Mouse (Mus musculus) spleen, adult 2 months (tissue): ENCODE results near the gene Rbm34. TPM values are rescaled to one million over a fixed set of nuclear protein-coding genes. Genes with fewer than 3 reads are reported as not detected.
A peak's percentile ranks its signal among the peaks of the same experiment; 100 is the strongest.

ENCODE experiments used
- DNase-seq, 2 experiments: peaks; one replicate each; pipeline versions ENCODE4 v3.0.0 to v3.0.0-alpha.2; 2012 to 2021; ENCODE audit warnings: low spot score in 2 of 2, low read depth in 1 of 2
- H3K27ac ChIP-seq: fragments of 200-500 bp; 2 replicates; pipeline ENCODE4 v1.5.1; 2012; ENCODE audit warnings: low read length, inconsistent platforms; ENCODE audit not compliant: insufficient read depth
- H3K27me3 ChIP-seq: fragments of 200-500 bp; 2 replicates; pipeline ENCODE4 v1.6.1; 2012; ENCODE audit warnings: mild to moderate bottlenecking, moderate library complexity, low read length, inconsistent platforms; ENCODE audit not compliant: control insufficient read depth, insufficient read depth
- H3K36me3 ChIP-seq: fragments of 200-500 bp; 2 replicates; pipeline ENCODE4 v1.6.1; 2012; ENCODE audit warnings: mild to moderate bottlenecking, low read length, inconsistent platforms; ENCODE audit not compliant: control insufficient read depth, insufficient read depth
- H3K4me1 ChIP-seq: fragments of 200-500 bp; 2 replicates; pipeline ENCODE4 v1.6.1; 2011; ENCODE audit warnings: inconsistent platforms; ENCODE audit not compliant: control insufficient read depth, insufficient read depth, insufficient read length
- H3K4me3 ChIP-seq: fragments of 200-500 bp; 2 replicates; pipeline ENCODE4 v1.5.1; 2011; ENCODE audit warnings: mild to moderate bottlenecking, inconsistent platforms; ENCODE audit not compliant: insufficient read depth, insufficient read length; ENCODE audit errors: extremely low read depth
- CTCF ChIP-seq: fragments of 200-500 bp; IDR thresholded peaks from 2 replicates; pipeline ENCODE4 v1.5.1; 2011; ENCODE audit warnings: mild to moderate bottlenecking, inconsistent platforms; ENCODE audit not compliant: insufficient read depth, insufficient read length, insufficient replicate concordance; ENCODE audit errors: extremely low read depth
- POLR2A ChIP-seq: fragments of 200-500 bp; IDR thresholded peaks from 2 replicates; pipeline ENCODE4 v1.6.1; 2011; ENCODE audit warnings: low read depth, low read length, inconsistent platforms
- WGBS: fragments of 180-500 bp; shearing (Covaris S2); methylation state at CpG from one replicate; pipeline ENCODE4 v1.1.7; 2018; 5-methylcytosine and 5-hydroxymethylcytosine counted together
- polyA plus RNA-seq: library from polyadenylated mRNA; depleted of rRNA; stranded (reverse); fragments of >200 nt; gene quantifications from 2 replicates; pipeline ENCODE4 v1.2.3, GENCODE M21; 2012

Rbm34 gene
- polyA plus RNA-seq, 1 experiment = 2.6 TPM

DNA sequence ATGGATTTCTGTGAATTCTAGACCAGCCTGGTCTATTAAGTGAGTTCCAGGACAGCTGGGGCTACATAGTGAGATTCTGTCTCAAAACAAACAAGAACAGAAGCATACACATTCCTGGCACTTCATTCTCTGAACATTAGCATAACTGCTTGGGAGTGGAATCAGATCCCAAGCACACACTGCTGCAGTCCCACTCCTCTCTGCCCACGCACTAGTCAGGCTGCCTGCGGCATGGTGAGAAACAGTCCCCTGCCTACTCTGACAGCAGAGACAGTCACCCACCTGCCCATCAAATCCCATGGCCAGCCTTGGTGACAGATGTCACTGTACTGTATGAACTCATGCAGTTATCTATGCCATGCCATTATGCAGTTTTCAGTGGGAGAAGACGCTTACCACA lies 9.4 kb downstream of the Rbm34 start:
- H3K4me3 ChIP-seq = no peak overlapping the region
- DNase-seq = no peak
- peaks cover 35% of the 10 kb centered on the region for H3K36me3 ChIP-seq
- no peak overlapping the region for H3K27ac ChIP-seq
- TF ChIP-seq CTCF = no peak
- no peak for TF ChIP-seq POLR2A
- 96% methylated on average over 3 of the region's 3 CpGs for WGBS
- no peaks in the 10 kb centered on the region for H3K4me1 ChIP-seq
- no peaks in the 10 kb centered on the region for H3K27me3 ChIP-seq

GRCm38 (mm10) chr8:126951900-126952636 lies 18.8 kb downstream of the Rbm34 start:
- no peaks in the 10 kb centered on the region for H3K4me1 ChIP-seq
- H3K36me3 ChIP-seq = peaks cover 36% of the 10 kb centered on the region
- no peak overlapping the region for H3K27ac ChIP-seq
- 91% methylated on average over 11 of the region's 11 CpGs for WGBS
- no peak for TF ChIP-seq CTCF
- no peak for TF ChIP-seq POLR2A
- no peak for DNase-seq
- H3K27me3 ChIP-seq = no peaks in the 10 kb centered on the region
- H3K4me3 ChIP-seq = no peak overlapping the region

- no peak overlapping the region for H3K4me3 ChIP-seq
- TF ChIP-seq CTCF = no peak
- no peak for TF ChIP-seq POLR2A
- H3K27ac ChIP-seq = no peak overlapping the region
- H3K27me3 ChIP-seq = no peaks in the 10 kb centered on the region
- WGBS = 78% methylated on average over 2 of the region's 2 CpGs
- DNase-seq = no peak
- H3K36me3 ChIP-seq = peaks cover 29% of the 10 kb centered on the region
- no peaks in the 10 kb centered on the region for H3K4me1 ChIP-seq
Observed at GRCm38 (mm10) chr8:126949527-126949926, 21.3 kb downstream of the Rbm34 start.

DNA sequence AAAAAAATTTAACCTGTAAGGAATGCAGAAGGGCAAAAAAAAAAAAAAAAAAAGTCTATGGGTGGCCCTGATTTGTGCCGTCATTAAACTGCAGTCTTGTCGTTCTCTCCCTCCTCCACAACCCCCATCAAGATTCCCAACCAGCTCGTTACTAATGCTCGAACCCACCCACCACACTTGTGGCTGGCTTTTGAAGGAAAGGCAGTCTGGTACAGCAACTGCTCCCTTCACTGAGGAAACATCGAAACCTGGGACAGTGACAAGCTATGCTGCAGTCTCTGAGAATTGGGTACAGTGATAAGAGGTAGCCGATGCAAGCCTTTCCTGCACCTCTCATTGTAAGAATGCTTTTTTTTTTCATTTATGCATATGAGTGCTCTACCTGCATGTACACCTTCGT lies 24.4 kb downstream of the Rbm34 start:
- TF ChIP-seq POLR2A (no peak), CTCF (no peak)
- Histone ChIP-seq H3K27me3 (no peaks in the 10 kb centered on the region), H3K4me1 (peaks cover 9% of the 10 kb centered on the region), H3K4me3 (no peak overlapping the region), H3K36me3 (peaks cover 15% of the 10 kb centered on the region), H3K27ac (no peak overlapping the region)
- 93% methylated on average over 7 of the region's 7 CpGs for WGBS
- no peak for DNase-seq

- DNase-seq = peak; percentile 84 to 92
- no peak for TF ChIP-seq POLR2A
- no peak for TF ChIP-seq CTCF
- Histone ChIP-seq H3K27me3 (no peaks in the 10 kb centered on the region), H3K36me3 (peaks cover 10% of the 10 kb centered on the region; the same call in 1 of the 2 replicates), H3K27ac (peak within 1 kb of the TSS; percentile 43; the same call in 1 of the 2 replicates), H3K4me3 (peak within 1 kb of the TSS; percentile 67), H3K4me1 (peaks cover 9% of the 10 kb centered on the region)
- WGBS = under 1% methylated on average over 48 of the region's 48 CpGs
Observed at GRCm38 (mm10) chr8:126945730-126946163, 25.1 kb downstream of the Rbm34 start, which contains the start of gene Tomm20. Gene Tomm20, minus strand, starts transcription at chr8:126945844.

DNA sequence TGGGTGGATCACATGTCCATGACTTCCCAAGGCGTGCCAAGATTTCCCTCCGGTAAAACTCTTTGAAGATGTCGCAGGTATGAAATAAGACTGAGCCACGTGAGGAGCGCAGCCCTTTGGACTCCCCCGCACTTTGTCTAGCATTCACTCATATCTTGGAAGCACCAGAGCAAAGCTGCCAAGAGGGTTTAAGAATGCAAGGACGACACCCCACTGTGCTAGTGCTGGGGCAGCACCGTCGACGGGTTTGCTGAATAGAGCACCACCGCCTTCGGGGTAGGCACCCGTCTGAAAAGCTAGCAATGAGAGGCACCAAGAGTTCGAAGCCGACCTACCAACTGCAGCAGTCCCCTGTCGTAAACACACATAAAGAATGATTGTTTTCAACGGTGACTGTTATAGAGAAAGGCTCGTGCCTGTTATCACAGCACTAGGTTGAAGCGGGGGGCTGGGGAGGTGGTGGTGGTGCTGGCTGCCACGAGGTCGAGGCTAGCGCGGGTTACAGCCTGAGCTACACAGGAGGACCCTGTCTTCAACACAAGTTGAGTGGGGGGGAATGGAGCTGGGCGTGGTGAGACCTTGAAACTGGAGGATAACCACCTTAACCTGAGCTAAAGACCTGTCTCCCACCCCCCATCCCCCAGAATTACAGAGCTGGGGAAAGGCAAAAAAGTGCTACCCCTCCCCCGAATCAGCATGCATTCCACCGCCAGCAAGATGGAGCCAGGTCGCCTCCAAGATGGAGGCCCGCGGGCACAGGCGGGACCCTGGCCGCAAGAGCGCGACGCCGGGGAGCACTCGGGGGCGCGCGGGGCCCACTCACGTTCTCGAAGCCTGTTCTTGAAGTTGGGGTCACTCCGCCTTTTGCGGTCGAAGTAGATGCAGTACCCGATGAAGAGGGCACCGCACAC lies 25.8 kb downstream of the Rbm34 start:
- peaks cover 9% of the 10 kb centered on the region for H3K4me1 ChIP-seq
- no peaks in the 10 kb centered on the region for H3K27me3 ChIP-seq
- WGBS = under 1% methylated on average over 46 of the region's 46 CpGs
- no peak for TF ChIP-seq CTCF
- TF ChIP-seq POLR2A = no peak
- DNase-seq = peak; percentile 17 to 18
- H3K36me3 ChIP-seq = peaks cover 5% of the 10 kb centered on the region; the same call in 1 of the 2 replicates
- H3K27ac ChIP-seq = peak overlapping the region; percentile 43; the same call in 1 of the 2 replicates
- peak overlapping the region; percentile 67 for H3K4me3 ChIP-seq

DNA sequence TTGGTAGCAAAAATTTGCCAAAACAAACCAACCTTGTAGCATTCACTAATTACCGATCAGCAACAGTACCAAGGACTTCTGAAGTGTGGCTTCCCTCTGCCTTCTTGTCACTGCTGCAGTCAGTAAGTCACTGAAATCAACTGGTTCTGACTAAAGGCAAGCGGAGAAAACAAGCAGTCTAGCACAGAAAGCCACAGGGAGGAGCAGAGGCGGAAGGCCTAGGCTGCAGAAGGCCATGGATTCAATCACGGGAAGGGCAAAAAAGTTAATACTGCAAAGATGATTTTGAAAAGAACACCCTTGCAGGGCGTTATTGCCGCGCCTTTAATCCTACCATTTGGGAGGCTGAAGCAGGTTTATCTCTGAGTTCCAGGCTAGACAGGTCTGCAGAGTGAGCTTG lies 27.3 kb downstream of the Rbm34 start:
- TF ChIP-seq CTCF = no peak
- no peak for TF ChIP-seq POLR2A
- no peak overlapping the region for H3K27ac ChIP-seq
- WGBS = 75% methylated on average over 7 of the region's 7 CpGs
- H3K27me3 ChIP-seq = no peaks in the 10 kb centered on the region
- H3K36me3 ChIP-seq = peaks cover 3% of the 10 kb centered on the region; the same call in 1 of the 2 replicates
- DNase-seq = no peak
- no peak overlapping the region for H3K4me3 ChIP-seq
- peaks cover 9% of the 10 kb centered on the region for H3K4me1 ChIP-seq
